Mouse (Mus musculus): ENCODE data around the gene Atg2a.

The Atg2a gene

GRCm38 (mm10) chr19:6241274-6242107 is at the start of gene Atg2a:
Gene Atg2a, plus strand, starts transcription at chr19:6241668.
- DNase-seq, result peak; percentile 99

DNA sequence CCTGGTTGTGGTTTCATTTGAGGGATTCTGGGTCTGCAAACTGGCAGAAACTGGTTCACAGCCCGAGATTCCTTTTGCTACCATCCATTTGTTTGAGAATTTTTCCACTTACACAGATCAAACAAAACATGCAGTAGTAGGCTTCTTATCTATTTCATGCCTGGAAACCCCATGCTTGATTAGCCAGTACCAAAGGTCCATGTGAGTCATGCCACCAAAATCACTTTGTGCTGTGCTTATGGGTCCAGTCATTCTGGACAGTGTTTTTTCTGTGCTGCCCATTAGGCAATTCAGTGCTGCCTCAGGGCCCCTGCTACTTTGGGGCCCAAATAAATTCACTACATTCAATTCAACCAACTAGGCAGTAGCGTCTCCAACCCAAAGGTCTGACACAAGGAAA is 37.2 kb upstream of the Atg2a start:
- no peak for DNase-seq

- no peak for DNase-seq
Measured at GRCm38 (mm10) chr19:6206716-6207115, 34.8 kb upstream of the Atg2a start.

- no peak for DNase-seq
Measured at GRCm38 (mm10) chr19:6216046-6216705, 25.3 kb upstream of the Atg2a start.

DNA sequence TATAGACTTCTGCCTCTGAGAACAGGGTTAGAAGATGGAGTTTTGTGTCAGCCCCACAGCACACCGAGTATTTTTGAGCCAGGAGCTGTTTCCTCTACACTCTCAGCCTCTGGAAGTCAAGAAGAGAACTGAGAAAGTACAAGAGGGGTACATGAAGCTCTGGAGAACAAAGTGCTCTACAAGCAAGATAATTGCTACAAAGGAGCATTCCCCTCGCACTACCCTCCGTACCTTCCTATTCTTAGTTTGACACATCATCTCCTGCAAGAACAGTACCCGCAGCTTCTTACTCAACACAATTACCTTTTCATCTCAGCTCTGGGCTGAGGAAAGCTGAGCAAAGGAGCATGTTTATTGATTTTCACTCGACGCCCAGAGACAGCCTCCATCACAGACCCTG is 22.9 kb upstream of the Atg2a start:
- DNase-seq, result no peak

GRCm38 (mm10) chr19:6226135-6226534 is 15.3 kb upstream of the Atg2a start, which contains the start of gene Gpha2:
Gene Gpha2, plus strand, starts transcription at chr19:6226380.
- no peak for DNase-seq

DNA sequence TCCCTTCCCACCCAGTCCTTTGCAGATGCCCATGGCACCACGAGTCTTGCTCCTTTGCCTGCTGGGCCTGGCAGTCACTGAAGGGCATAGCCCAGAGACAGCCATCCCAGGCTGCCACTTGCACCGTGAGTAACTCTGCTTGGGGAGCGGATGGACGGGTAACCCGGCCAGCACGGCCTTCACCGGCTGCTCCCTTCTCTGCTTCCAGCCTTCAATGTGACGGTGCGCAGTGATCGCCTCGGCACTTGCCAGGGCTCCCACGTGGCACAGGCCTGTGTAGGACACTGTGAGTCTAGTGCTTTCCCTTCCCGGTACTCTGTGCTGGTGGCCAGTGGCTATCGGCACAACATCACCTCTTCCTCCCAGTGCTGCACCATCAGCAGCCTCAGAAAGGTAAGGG is 14.7 kb upstream of the Atg2a start:
- no peak for DNase-seq

DNA sequence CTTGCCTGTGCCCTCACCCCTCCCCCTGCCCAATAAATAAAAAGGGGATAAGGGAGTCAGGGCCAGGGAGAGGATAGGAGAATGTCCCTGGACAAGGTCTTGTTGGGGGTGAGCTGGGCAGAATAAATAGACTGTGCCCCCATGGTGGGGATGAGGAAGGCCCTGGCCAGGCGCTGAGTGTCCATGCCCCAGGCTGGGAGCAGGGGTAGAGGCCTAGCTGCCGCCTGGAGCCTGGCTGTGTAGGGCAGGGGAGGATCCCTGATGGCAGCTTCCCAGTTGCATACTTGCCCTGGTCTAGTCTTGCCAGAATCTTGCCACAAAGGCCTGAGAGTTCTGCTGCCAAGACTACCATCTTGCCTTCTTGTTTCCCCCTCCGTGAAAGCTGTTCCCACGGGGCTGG is 13.6 kb upstream of the Atg2a start:
- DNase-seq, result no peak

GRCm38 (mm10) chr19:6230411-6230810 is 11.1 kb upstream of the Atg2a start:
- DNase-seq, result no peak

DNA sequence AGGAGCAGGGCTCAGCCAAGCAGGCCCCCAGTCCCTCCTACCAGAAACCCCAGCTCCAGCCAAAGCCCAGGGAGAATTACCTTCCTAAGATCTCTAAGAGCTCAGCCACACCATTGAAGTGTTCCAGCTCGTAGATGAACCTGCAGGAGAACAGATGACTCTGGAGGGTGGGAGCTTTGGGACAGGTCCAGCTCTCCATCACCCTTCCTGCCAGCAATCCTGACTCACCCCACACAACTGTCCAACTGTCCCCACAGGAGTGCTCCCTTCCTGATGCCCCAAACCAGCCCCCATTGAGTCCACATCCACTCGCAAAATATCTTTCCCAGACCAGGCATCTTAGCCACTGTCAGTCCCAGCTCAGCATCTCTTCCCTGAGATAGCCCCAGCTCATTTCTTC is 10.4 kb upstream of the Atg2a start:
- no peak for DNase-seq

GRCm38 (mm10) chr19:6233647-6234046 is 7.8 kb upstream of the Atg2a start:
- DNase-seq, result peak; percentile 34 to 43

- DNase-seq, result no peak
Measured at GRCm38 (mm10) chr19:6234337-6235083, 7.0 kb upstream of the Atg2a start.

- peak; percentile 96 to 97 for DNase-seq
Measured at GRCm38 (mm10) chr19:6235084-6236052, 6.1 kb upstream of the Atg2a start, which contains the start of gene Ppp2r5b. Gene Ppp2r5b, minus strand, starts transcription at chr19:6235872.

DNA sequence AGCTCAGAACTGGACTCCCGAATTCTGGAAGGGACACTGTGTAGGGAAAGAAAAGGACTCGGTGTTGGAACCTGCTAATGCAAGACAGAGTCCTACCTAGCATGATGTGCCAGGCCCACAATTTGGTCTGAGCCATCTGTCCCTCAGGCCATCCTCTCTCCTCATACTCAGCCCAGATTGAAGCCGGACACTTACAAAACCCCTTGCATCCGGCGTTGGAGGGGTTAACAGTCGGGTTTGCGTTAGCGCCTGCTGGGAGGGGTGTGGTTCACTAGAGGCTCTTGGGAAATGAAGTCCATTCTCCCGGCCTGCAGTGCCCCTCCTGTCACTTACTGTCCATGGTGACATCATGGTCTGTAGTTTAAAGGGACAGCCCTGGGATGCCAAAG is 5.4 kb upstream of the Atg2a start:
- peak; percentile 94 to 96 for DNase-seq

- DNase-seq, result no peak
Measured at GRCm38 (mm10) chr19:6236842-6237241, 4.6 kb upstream of the Atg2a start.

- DNase-seq, result no peak
Measured at GRCm38 (mm10) chr19:6238740-6239139, 2.7 kb upstream of the Atg2a start.

GRCm38 (mm10) chr19:6240136-6240535 is 1.3 kb upstream of the Atg2a start:
- no peak for DNase-seq

DNA sequence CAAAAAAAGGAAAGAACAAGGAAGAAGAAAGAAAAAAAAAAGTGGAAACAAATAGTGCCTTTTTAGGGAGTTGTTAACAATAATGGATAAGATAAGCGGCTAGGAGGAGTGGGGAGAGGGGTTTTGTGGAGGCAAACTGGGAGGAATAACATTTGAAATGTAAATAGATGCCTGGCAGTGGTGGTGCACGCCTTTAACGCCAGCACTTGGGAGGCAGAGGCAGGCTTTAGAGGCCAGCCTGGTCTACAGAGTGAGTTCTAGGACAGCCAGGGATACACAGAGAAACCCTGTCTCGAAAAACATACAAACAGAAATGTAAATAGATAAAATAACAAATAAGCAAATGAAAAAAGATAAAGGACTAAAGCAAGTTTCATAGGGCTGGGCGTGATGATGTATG is 743 bp upstream of the Atg2a start:
- DNase-seq, result no peak

DNA sequence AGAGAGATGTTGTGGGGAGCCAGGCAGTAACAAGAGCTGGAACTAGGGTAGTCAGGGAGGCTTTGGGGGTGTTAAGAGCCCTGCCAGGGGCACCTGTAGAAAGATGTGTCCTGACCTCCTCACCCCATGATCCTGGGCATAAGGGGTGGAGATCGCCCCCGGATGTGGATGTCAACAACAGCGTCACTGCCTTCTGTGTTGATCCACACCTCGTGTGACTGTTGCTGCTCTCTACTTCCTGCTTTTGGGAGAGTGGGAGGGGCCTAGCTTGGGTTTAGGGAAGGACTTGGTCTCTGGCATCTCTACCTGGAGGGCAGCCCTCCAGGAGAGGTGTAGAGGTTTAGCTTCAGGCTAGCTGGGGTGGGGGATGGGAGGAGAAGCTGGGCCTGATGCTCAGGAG is 813 bp downstream of the Atg2a start:
- DNase-seq, result peak; percentile 72 to 74

- DNase-seq, result no peak
Measured at GRCm38 (mm10) chr19:6243226-6243625, 1.8 kb downstream of the Atg2a start.

DNA sequence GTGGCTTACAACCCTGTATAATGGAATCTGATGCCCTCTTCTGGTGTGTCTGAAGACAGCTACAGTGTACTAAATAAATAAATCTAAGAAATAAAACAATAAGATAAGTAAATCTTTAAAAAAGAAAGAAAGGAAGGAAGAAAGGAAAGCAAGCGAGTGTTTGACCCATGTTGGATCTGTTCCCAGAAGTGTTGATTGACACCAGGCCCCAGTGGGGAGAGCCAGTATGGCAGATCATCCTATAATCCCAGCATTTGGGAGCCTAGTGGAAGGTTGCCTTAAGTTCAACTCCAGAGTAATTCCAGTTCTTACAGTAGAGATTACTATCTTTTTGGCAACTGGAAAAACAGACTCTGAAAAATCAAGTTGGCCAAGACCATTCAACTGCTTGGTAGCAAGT is 4.3 kb downstream of the Atg2a start:
- no peak for DNase-seq

Data from kidney, postnatal 36 days (tissue).